Mouse (Mus musculus) heart, embryonic 10.5 days (tissue): ENCODE data around the gene Hyal6. TPM values are rescaled to one million over a fixed set of nuclear protein-coding genes. Genes with fewer than 3 reads are reported as not detected.

Experiments used
- DNase-seq: peaks from one replicate; pipeline ENCODE4 v3.0.0-alpha.2; 2017; ENCODE audit warnings: low spot score
- H3K27ac ChIP-seq: fragments of 300-500 bp; sonication (generic); 2 replicates; pipeline ENCODE4 v1.5.1; 2016; ENCODE audit warnings: mild to moderate bottlenecking
- H3K27me3 ChIP-seq: fragments of 300-500 bp; sonication (generic); 2 replicates; pipeline ENCODE4 v1.6.1; 2016; ENCODE audit warnings: mild to moderate bottlenecking; ENCODE audit not compliant: poor library complexity, insufficient read depth, severe bottlenecking
- H3K36me3 ChIP-seq: fragments of 300-500 bp; sonication (generic); 2 replicates; pipeline ENCODE4 v1.6.1; 2016; ENCODE audit warnings: mild to moderate bottlenecking, moderate library complexity
- H3K4me1 ChIP-seq: fragments of 300-500 bp; sonication (generic); 2 replicates; pipeline ENCODE4 v1.6.1; 2016; ENCODE audit warnings: mild to moderate bottlenecking
- H3K4me3 ChIP-seq: fragments of 300-500 bp; sonication (generic); 2 replicates; pipeline ENCODE4 v1.5.1; 2016; ENCODE audit warnings: mild to moderate bottlenecking, moderate library complexity
- H3K9me3 ChIP-seq: fragments of 300-500 bp; sonication (generic); 2 replicates; pipeline ENCODE4 v1.6.1; 2016; ENCODE audit warnings: mild to moderate bottlenecking, moderate library complexity
- WGBS: fragments of 180-500 bp; shearing (Covaris S2); methylation state at CpG from one replicate; pipeline ENCODE4 v1.1.7; 2016; 5-methylcytosine and 5-hydroxymethylcytosine counted together
- polyA plus RNA-seq: library from polyadenylated mRNA; unstranded; fragments of >200 nt; fragmentation: Nextera tagmentation; extraction: Ambion mirVana; gene quantifications from 2 replicates; pipeline ENCODE4 v1.2.1, GENCODE M21; 2016

Hyal6 gene
- polyA plus RNA-seq, 1 experiment from 2014 or later = not detected

DNA sequence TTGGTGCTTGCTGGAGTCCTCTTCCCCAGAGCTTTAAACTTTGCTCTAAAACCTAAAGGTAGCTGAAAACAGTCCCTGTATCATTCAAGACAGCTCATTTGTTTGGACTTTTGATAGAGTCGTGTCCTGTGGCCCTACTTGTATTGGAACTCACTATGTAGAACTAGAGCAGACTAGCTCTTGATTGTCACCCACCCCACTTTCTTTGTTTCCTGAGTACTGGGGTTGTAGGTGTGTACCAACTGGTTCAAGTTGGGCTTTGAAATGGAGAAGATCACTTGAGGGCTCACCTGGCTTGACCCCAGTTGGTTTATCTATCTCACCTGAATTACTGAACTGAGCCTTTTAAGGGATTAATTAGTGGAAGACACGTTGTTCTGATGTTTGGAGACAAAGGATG lies 46.1 kb downstream of the Hyal6 start:
- WGBS = 65% methylated on average over 2 of the region's 2 CpGs
- no peaks in the 10 kb centered on the region for H3K9me3 ChIP-seq
- no peak for DNase-seq
- no peak overlapping the region for H3K27ac ChIP-seq
- no peaks in the 10 kb centered on the region for H3K4me1 ChIP-seq
- no peaks in the 10 kb centered on the region for H3K27me3 ChIP-seq
- H3K4me3 ChIP-seq = no peak overlapping the region
- H3K36me3 ChIP-seq = no peaks in the 10 kb centered on the region

DNA sequence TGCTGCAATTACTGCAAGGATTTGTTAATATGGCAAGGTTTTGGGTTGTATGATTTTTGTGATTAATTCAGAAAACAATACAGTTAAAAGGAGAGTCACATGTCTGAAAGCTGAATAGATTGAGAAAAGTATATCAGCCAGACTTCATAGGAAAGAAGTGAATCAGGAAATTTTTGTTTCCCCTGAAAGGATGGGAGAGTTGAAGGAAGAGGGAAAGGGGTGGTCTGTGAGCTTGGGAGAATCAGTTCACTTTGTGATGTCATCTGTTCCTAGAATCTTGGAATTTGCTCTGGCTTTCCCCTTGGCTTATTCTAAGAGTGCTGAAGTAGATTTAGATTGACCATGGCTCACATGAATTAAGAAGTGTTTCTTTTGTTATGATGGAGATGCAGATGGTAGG lies 57.8 kb downstream of the Hyal6 start, which contains the start of gene Spam1:
Gene Spam1, plus strand, starts transcription at position 301 of the 400 bp plus-strand sequence.
- Histone ChIP-seq H3K9me3 (no peaks in the 10 kb centered on the region), H3K27ac (no peak within 1 kb of the TSS), H3K4me1 (no peaks in the 10 kb centered on the region), H3K4me3 (no peak within 1 kb of the TSS), H3K27me3 (no peaks in the 10 kb centered on the region), H3K36me3 (no peaks in the 10 kb centered on the region)
- no peak for DNase-seq

Other genes with a start within 250 kb of the Hyal6 start
- gene Iqub, start 218.2 kb upstream of the Hyal6 start, polyA plus RNA-seq = 0.30 and 0.38 TPM in 2 replicates
- gene Ndufa5, start 205.2 kb upstream of the Hyal6 start, polyA plus RNA-seq = 471 and 587 TPM in 2 replicates
- not detected in 2 replicates for gene Asb15, start 205.1 kb upstream of the Hyal6 start, polyA plus RNA-seq
- gene Lmod2, start 135.5 kb upstream of the Hyal6 start, polyA plus RNA-seq = 19.9 and 36.7 TPM in 2 replicates
- 56.5 and 61.6 TPM in 2 replicates for gene Wasl, start 68.2 kb upstream of the Hyal6 start, polyA plus RNA-seq
- gene Hyal4, start 15.1 kb downstream of the Hyal6 start, polyA plus RNA-seq = not detected in 2 replicates
- gene Spam1, start 57.9 kb downstream of the Hyal6 start, polyA plus RNA-seq = not detected in 2 replicates
- gene Hyal5, start 124.8 kb downstream of the Hyal6 start, polyA plus RNA-seq = not detected in 2 replicates
- 0.14 and 0.21 TPM in 2 replicates for gene Tmem229a, start 223.1 kb downstream of the Hyal6 start, polyA plus RNA-seq